8 mouse cellular contexts compared by ENCODE assay signal in genomic region chr17:29436871-29437534, GRCm38 (mm10). TPM values are rescaled to one million over a fixed set of nuclear protein-coding genes. Genes with fewer than 3 reads are reported as not detected.
DNase-seq lines count a peak whose midpoint lies in the region; ATAC-seq and TF ChIP-seq lines count a peak whose summit lies in the region.

No protein-coding gene starts in this region.

- H3K27ac ChIP-seq in forebrain, embryonic 16.5 days (ENCODE audit: low read length), result peak overlapping the region; percentile 74
- peak overlapping the region; percentile 91 for H3K27ac ChIP-seq in layer of hippocampus, adult 2 months
- H3K27ac ChIP-seq in neural tube, embryonic 13.5 days (replicated peaks), result peak overlapping the region; percentile 89

- peak overlapping the region; percentile 70 for H3K9ac ChIP-seq in forebrain, embryonic 16.5 days (replicated peaks; ENCODE audit: low read depth, low read length)
- H3K9ac ChIP-seq in neural tube, embryonic 13.5 days, result peak overlapping the region; percentile 62

- intact Hi-C loops in heart, postnatal 36 days (cut with DNase I), result loop anchor here (2.0 kb wide), 2 partner anchors 14 to 56 kb away; no protein-coding TSS in a partner anchor

- TF ChIP-seq CTCF in layer of hippocampus, adult 2 months (conservative IDR thresholded peaks at IDR 0.05), result no peak; the same call in 1 of the 2 replicates

- no peaks in the 10 kb centered on the region for H3K27me3 ChIP-seq in forebrain, embryonic 16.5 days (replicated peaks; ENCODE audit: control insufficient read depth, insufficient read depth, low read length)
- H3K27me3 ChIP-seq in neural tube, embryonic 13.5 days, result no peaks in the 10 kb centered on the region

- no peaks in the 10 kb centered on the region for H3K9me3 ChIP-seq in forebrain, embryonic 16.5 days (ENCODE audit: control insufficient read depth, low read length)
- no peaks in the 10 kb centered on the region for H3K9me3 ChIP-seq in neural tube, embryonic 13.5 days

- under 1% methylated on average over 28 of the region's 36 CpGs for WGBS in forebrain, embryonic 16.5 days
- 2% methylated on average over 35 of the region's 36 CpGs for WGBS in neural tube, embryonic 13.5 days

- peak overlapping the region; percentile 47 for H3K4me3 ChIP-seq in forebrain, embryonic 16.5 days (replicated peaks; ENCODE audit: low read length)
- peak overlapping the region; percentile 58 for H3K4me3 ChIP-seq in layer of hippocampus, adult 2 months
- H3K4me3 ChIP-seq in neural tube, embryonic 13.5 days, result peak overlapping the region; percentile 33

- peaks cover 20% of the 10 kb centered on the region for H3K4me1 ChIP-seq in forebrain, embryonic 16.5 days (replicated peaks; ENCODE audit: control insufficient read depth, insufficient read depth, low read length)
- peaks cover 39% of the 10 kb centered on the region for H3K4me1 ChIP-seq in neural tube, embryonic 13.5 days (replicated peaks)

- peak; percentile 73 for DNase-seq in MEL-GATA-1-ER (ENCODE audit: extremely low read depth, low read depth)
- DNase-seq in cerebellum, adult 11-12 months, result peak; percentile 68
- peak; percentile 73 to 80 for DNase-seq in heart, postnatal 36 days
- peak; percentile 64 to 71 for DNase-seq in layer of hippocampus, adult 2 months (ENCODE audit: low spot score in 2 of 2)
- peak; percentile 86 to 91 for DNase-seq in lung, adult 18-20 months
- DNase-seq in testis, postnatal 10 days (ENCODE audit: low spot score), result peak; percentile 74

- H3K4me2 ChIP-seq in forebrain, embryonic 16.5 days (ENCODE audit: low read length), result peak overlapping the region; percentile 70
- H3K4me2 ChIP-seq in neural tube, embryonic 13.5 days, result peak overlapping the region; percentile 58

- no peaks in the 10 kb centered on the region for H3K36me3 ChIP-seq in forebrain, embryonic 16.5 days (ENCODE audit: control insufficient read depth, insufficient read depth)
- no peaks in the 10 kb centered on the region for H3K36me3 ChIP-seq in neural tube, embryonic 13.5 days

- ATAC-seq in forebrain, embryonic 16.5 days, result peak; percentile 90
- peak; percentile 83 for ATAC-seq in neural tube, embryonic 13.5 days (ENCODE audit: low read depth)

RNA-seq across cellular contexts. Expression of gene Pim1, which starts 53.5 kb away (rescaled TPM):
- polyA plus RNA-seq in forebrain, embryonic 16.5 days (2015; fragmentation: Nextera tagmentation; extraction: Ambion mirVana), result 11.4 and 11.8 TPM in 2 replicates
- 10 to 100 TPM; 22.3 to 36.3 TPM for total RNA-seq in heart, postnatal 36 days (2021)
- total RNA-seq in layer of hippocampus, adult 2 months (2021), result 1 to 10 TPM; 4.2 to 5.6 TPM
- 12.4 and 14.4 TPM in 2 replicates for polyA plus RNA-seq in neural tube, embryonic 13.5 days (2015; fragmentation: Nextera tagmentation; extraction: Ambion mirVana)

Comparison
In these comparisons a context has a peak if more than half of its experiments do, and no peak if none do; other contexts are left out.
1. Peak in every context shown above with its lines: DNase-seq, ATAC-seq, H3K4me3 ChIP-seq and H3K27ac ChIP-seq.